In genomic region chr10:96638477-96638876, GRCm38 (mm10) we compare ENCODE assay signal across 22 mouse cellular contexts.
"Had no signal": no experiment of that assay in that cellular context is flagged by ENCODE, and none has a peak within 500 bp of the region (broad histone marks: within the 10 kb centered on the region; RNA-seq: fewer than 3 reads in every experiment).

No protein-coding gene starts in this region.

- H3K27me3 ChIP-seq: heart, embryonic 12.5 days; hindbrain, embryonic 12.5 days; hindbrain, embryonic 15.5 days; kidney, embryonic 15.5 days; limb, embryonic 13.5 days; limb, embryonic 15.5 days; liver, embryonic 12.5 days had no signal

- ATAC-seq: hindbrain, postnatal 0 days; intestine, embryonic 16.5 days; liver, embryonic 12.5 days had no signal

- DNase-seq: gastrocnemius, postnatal 14 days; gastrocnemius, postnatal 36 days; heart, adult 18-20 months; heart, postnatal 10 days; heart, postnatal 4 days; kidney, adult 11 months; kidney, adult 2 months; kidney, adult 9 months; kidney, postnatal 14 days; kidney, postnatal 36 days; layer of hippocampus, adult 9-11 months; left cerebral cortex, postnatal 4 days had no signal

- H3K36me3 ChIP-seq: heart, embryonic 10.5 days; heart, embryonic 12.5 days; hindbrain, embryonic 12.5 days; hindbrain, embryonic 15.5 days; kidney, embryonic 15.5 days; limb, embryonic 15.5 days; liver, embryonic 12.5 days had no signal
